Mouse (Mus musculus): ENCODE results near the gene Rpp30. TPM values are rescaled to one million over a fixed set of nuclear protein-coding genes. Genes with fewer than 3 reads are reported as not detected.

The Rpp30 gene
- polyA plus RNA-seq, 1 experiment from 2014 or later: 67.3 TPM

- no peak for DNase-seq (ENCODE audit: low spot score)
- H3K27me3 ChIP-seq (ENCODE audit: insufficient read depth, low read length): no peaks in the 10 kb centered on the region
- no peaks in the 10 kb centered on the region for H3K9me3 ChIP-seq (replicated peaks; ENCODE audit: low read length)
- no peak overlapping the region for H3K27ac ChIP-seq
- H3K4me2 ChIP-seq (ENCODE audit: low read length): no peak overlapping the region
- H3K9ac ChIP-seq (ENCODE audit: low read depth, low read length): no peak overlapping the region
- H3K4me1 ChIP-seq (replicated peaks; ENCODE audit: insufficient read depth, low read length): 0 out of 2 replicates have a peak, but pooled peaks cover 8% of the 10 kb centered on the region
- no peaks in the 10 kb centered on the region for H3K36me3 ChIP-seq (ENCODE audit: insufficient read depth, low read length)
- no peak for ATAC-seq (replicated peaks; ENCODE audit: low FRiP score, low read depth)
- H3K4me3 ChIP-seq (replicated peaks; ENCODE audit: low read depth, low read length): no peak overlapping the region
- 59% methylated on average over 6 of the region's 6 CpGs for WGBS
- TF ChIP-seq CTCF (IDR thresholded peaks at IDR 0.05; ENCODE audit: low read depth): no peak
Observed at GRCm38 (mm10) chr19:36131990-36132389, 48.5 kb downstream of the Rpp30 start.

- no peak overlapping the region for H3K27ac ChIP-seq
- TF ChIP-seq CTCF (IDR thresholded peaks at IDR 0.05; ENCODE audit: low read depth): no peak
- no peaks in the 10 kb centered on the region for H3K9me3 ChIP-seq (replicated peaks; ENCODE audit: low read length)
- no peak overlapping the region for H3K4me3 ChIP-seq (replicated peaks; ENCODE audit: low read depth, low read length)
- no peak overlapping the region for H3K4me2 ChIP-seq (ENCODE audit: low read length)
- no peaks in the 10 kb centered on the region for H3K36me3 ChIP-seq (ENCODE audit: insufficient read depth, low read length)
- no peak overlapping the region for H3K9ac ChIP-seq (ENCODE audit: low read depth, low read length)
- no peaks in the 10 kb centered on the region for H3K27me3 ChIP-seq (ENCODE audit: insufficient read depth, low read length)
- 83% methylated on average over 6 of the region's 6 CpGs for WGBS
- 0 out of 2 replicates have a peak, but pooled peaks cover 8% of the 10 kb centered on the region for H3K4me1 ChIP-seq (replicated peaks; ENCODE audit: insufficient read depth, low read length)
- DNase-seq (ENCODE audit: low spot score) (no peak), ATAC-seq (replicated peaks; ENCODE audit: low FRiP score, low read depth) (no peak)
Observed at GRCm38 (mm10) chr19:36133064-36133463, 49.5 kb downstream of the Rpp30 start.

- Histone ChIP-seq H3K27me3 (ENCODE audit: insufficient read depth, low read length) (no peaks in the 10 kb centered on the region), H3K4me3 (replicated peaks; ENCODE audit: low read depth, low read length) (no peak overlapping the region), H3K4me2 (ENCODE audit: low read length) (no peak overlapping the region), H3K27ac (no peak overlapping the region), H3K9ac (ENCODE audit: low read depth, low read length) (no peak overlapping the region), H3K36me3 (ENCODE audit: insufficient read depth, low read length) (no peaks in the 10 kb centered on the region), H3K4me1 (replicated peaks; ENCODE audit: insufficient read depth, low read length) (0 out of 2 replicates have a peak, but pooled peaks cover 8% of the 10 kb centered on the region), H3K9me3 (replicated peaks; ENCODE audit: low read length) (no peaks in the 10 kb centered on the region)
- no peak for TF ChIP-seq CTCF (IDR thresholded peaks at IDR 0.05; ENCODE audit: low read depth)
- 47% methylated on average over 5 of the region's 5 CpGs for WGBS
- ATAC-seq (replicated peaks; ENCODE audit: low FRiP score, low read depth) (no peak), DNase-seq (ENCODE audit: low spot score) (no peak)
Observed at GRCm38 (mm10) chr19:36133731-36134130, 50.2 kb downstream of the Rpp30 start.

- Histone ChIP-seq H3K9ac (ENCODE audit: low read depth, low read length) (no peak overlapping the region), H3K9me3 (replicated peaks; ENCODE audit: low read length) (no peaks in the 10 kb centered on the region), H3K4me1 (replicated peaks; ENCODE audit: insufficient read depth, low read length) (no peaks in the 10 kb centered on the region), H3K27ac (no peak overlapping the region), H3K27me3 (ENCODE audit: insufficient read depth, low read length) (no peaks in the 10 kb centered on the region), H3K4me2 (ENCODE audit: low read length) (no peak overlapping the region), H3K36me3 (ENCODE audit: insufficient read depth, low read length) (no peaks in the 10 kb centered on the region), H3K4me3 (replicated peaks; ENCODE audit: low read depth, low read length) (no peak overlapping the region)
- 95% methylated on average over 2 of the region's 2 CpGs for WGBS
- ATAC-seq (replicated peaks; ENCODE audit: low FRiP score, low read depth) (no peak), DNase-seq (ENCODE audit: low spot score) (no peak)
- no peak for TF ChIP-seq CTCF (IDR thresholded peaks at IDR 0.05; ENCODE audit: low read depth)
Observed at GRCm38 (mm10) chr19:36143571-36143970, 60.1 kb downstream of the Rpp30 start.

- TF ChIP-seq CTCF (IDR thresholded peaks at IDR 0.05; ENCODE audit: low read depth): peak; percentile 18; the same call in 1 of the 2 replicates
- Histone ChIP-seq H3K36me3 (ENCODE audit: insufficient read depth, low read length) (no peaks in the 10 kb centered on the region), H3K27me3 (ENCODE audit: insufficient read depth, low read length) (no peaks in the 10 kb centered on the region), H3K4me2 (ENCODE audit: low read length) (no peak overlapping the region), H3K9me3 (replicated peaks; ENCODE audit: low read length) (no peaks in the 10 kb centered on the region), H3K4me3 (replicated peaks; ENCODE audit: low read depth, low read length) (no peak overlapping the region), H3K9ac (ENCODE audit: low read depth, low read length) (no peak overlapping the region), H3K27ac (no peak overlapping the region), H3K4me1 (replicated peaks; ENCODE audit: insufficient read depth, low read length) (no peaks in the 10 kb centered on the region)
- DNase-seq (ENCODE audit: low spot score) (no peak), ATAC-seq (replicated peaks; ENCODE audit: low FRiP score, low read depth) (no peak)
- 93% methylated on average over 6 of the region's 6 CpGs for WGBS
Observed at GRCm38 (mm10) chr19:36148578-36148977, 65.1 kb downstream of the Rpp30 start.

- ATAC-seq (replicated peaks; ENCODE audit: low FRiP score, low read depth): no peak
Observed at GRCm38 (mm10) chr19:36150241-36151007, 66.9 kb downstream of the Rpp30 start.

More at GRCm38 (mm10) chr19:36150241-36151007, 66.9 kb downstream of the Rpp30 start:
- Histone ChIP-seq H3K9me3 (replicated peaks; ENCODE audit: low read length) (no peaks in the 10 kb centered on the region), H3K4me1 (replicated peaks; ENCODE audit: insufficient read depth, low read length) (no peaks in the 10 kb centered on the region), H3K27me3 (ENCODE audit: insufficient read depth, low read length) (no peaks in the 10 kb centered on the region), H3K9ac (ENCODE audit: low read depth, low read length) (no peak overlapping the region), H3K27ac (no peak overlapping the region), H3K4me2 (ENCODE audit: low read length) (no peak overlapping the region), H3K36me3 (ENCODE audit: insufficient read depth, low read length) (no peaks in the 10 kb centered on the region), H3K4me3 (replicated peaks; ENCODE audit: low read depth, low read length) (no peak overlapping the region)
- WGBS: 64% methylated on average over 4 of the region's 4 CpGs
- DNase-seq (ENCODE audit: low spot score): no peak
- TF ChIP-seq CTCF (IDR thresholded peaks at IDR 0.05; ENCODE audit: low read depth): no peak

Other genes starting within 250 kb of the Rpp30 start
- gene Htr7, start 26.2 kb upstream of the Rpp30 start, polyA plus RNA-seq (2015; fragmentation: Nextera tagmentation; extraction: Ambion mirVana): 0.05 and 0.08 TPM in 2 replicates
- gene Ankrd1, start 36.4 kb downstream of the Rpp30 start, polyA plus RNA-seq (2015; fragmentation: Nextera tagmentation; extraction: Ambion mirVana): 0.66 and 0.83 TPM in 2 replicates